Mouse (Mus musculus): Measurements from ENCODE around the gene Nadk. TPM values are rescaled to one million over a fixed set of nuclear protein-coding genes. Genes with fewer than 3 reads are reported as not detected.

Nadk gene
- total and polyA plus RNA-seq, 3 experiments: 162 to 204 (median 199) TPM

DNA sequence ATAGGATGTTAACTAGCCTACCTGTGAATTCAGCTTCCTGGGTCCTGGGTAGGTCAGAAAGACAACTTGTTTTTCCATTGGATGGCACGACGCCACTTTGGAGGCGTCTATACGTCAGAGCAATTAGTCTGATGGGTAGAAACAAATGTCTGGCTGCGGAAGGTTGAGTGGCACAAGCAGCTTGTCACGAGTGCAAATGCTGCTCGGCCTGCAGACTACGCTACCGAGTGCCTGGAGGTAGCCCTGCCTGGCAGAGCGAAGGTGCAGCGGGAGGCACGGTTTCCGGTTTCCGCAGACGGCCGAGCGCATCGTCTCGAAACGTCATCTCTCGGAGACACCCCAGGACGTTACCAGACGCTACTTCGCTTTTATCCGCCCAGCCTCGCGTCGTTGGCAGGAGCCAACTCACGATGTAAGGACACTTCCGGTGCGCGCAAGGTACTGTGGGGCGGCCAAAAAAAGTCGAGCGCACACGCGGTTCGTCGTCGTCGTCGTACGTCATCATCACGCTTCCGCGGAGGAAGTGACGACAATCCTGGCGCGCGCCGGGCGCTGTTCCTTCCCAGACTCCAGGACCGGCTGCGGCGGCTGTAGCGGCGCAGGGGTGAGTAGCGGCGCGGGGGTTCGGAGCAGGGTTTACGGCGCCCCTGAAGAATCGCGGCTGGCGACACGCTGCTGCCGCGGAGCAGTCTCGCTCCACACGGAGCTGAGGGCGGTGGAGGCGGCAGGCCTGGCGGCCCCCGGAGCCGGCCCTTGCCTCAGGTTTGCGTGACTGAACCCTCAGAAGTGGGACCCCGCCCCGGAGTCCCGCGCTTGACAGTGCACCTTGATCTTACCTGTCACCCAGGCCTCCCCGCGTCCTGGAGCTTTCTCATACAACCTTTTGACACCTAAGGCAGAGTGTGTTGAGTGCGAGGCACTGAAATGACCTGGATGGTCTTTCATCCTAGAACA, 62.4 kb downstream of the Nadk start, which contains the start of gene Cdk11b (continued):
- no peak for TF ChIP-seq ZC3H11A (IDR thresholded peaks at IDR 0.05; ENCODE audit: low read depth, low read length)
- TF ChIP-seq ELF1 (IDR thresholded peaks at IDR 0.05; ENCODE audit: low read depth, low read length): peak; percentile 97
- TF ChIP-seq MAFK (IDR thresholded peaks at IDR 0.05; ENCODE audit: insufficient replicate concordance, low read length): no peak
- peak; percentile 70 for TF ChIP-seq MEF2A (IDR thresholded peaks at IDR 0.05; ENCODE audit: borderline replicate concordance, low read depth, low read length)
- TF ChIP-seq ETS1 (conservative IDR thresholded peaks at IDR 0.05; ENCODE audit: low read depth, low read length): peak; percentile 55; the same call in 1 of the 2 replicates
- peak; percentile 80 for TF ChIP-seq TBP (conservative IDR thresholded peaks at IDR 0.05; ENCODE audit: low read depth, low read length)
- peak; percentile 56 for TF ChIP-seq NRF1 (IDR thresholded peaks at IDR 0.05; ENCODE audit: low read depth, low read length)

DNA sequence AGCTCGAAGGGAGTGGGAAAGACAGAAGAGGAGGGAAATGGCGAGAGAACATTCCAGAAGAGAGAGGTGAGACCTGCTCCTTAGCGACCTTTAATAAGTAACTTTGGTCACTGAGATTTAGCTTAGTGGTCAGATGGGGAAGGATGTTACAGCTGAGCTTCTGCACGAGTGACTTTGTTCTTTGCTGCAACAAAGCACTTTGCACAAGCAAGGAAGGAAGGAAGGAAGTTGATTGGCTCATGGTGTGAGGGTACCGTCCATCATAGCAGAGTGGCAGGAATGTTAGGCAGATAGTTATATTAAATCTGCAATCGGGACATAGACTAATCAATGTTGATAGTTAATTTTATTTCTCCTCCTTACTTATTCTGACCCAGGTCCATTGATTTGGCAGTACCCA, 68.1 kb downstream of the Nadk start:
- Histone ChIP-seq H3K4me2 (ENCODE audit: insufficient read depth, low read depth, poor library complexity, severe bottlenecking) (no peak overlapping the region), H3K79me2 (replicated peaks; ENCODE audit: control insufficient read depth, extremely low read depth, insufficient read depth, poor library complexity, severe bottlenecking) (peaks cover 11% of the 10 kb centered on the region), H3K4me1 (ENCODE audit: control insufficient read depth in 1 of 2, insufficient read depth in 2 of 2) (peaks cover 0 to 6% of the 10 kb centered on the region in 2 experiments; a peak in 2 of 4 replicates), H3K4me3 (replicated peaks in 1 of 3; ENCODE audit: low read depth in 2 of 3, low read length in 2 of 3, poor library complexity in 1 of 3) (no peak overlapping the region), H3K36me3 (replicated peaks in 1 of 2; ENCODE audit: control insufficient read depth in 1 of 2, insufficient read depth in 1 of 2, low read length in 1 of 2) (peaks cover 64 to 76% of the 10 kb centered on the region in 2 experiments), H3K27me3 (replicated peaks) (no peaks in the 10 kb centered on the region), H3K27ac (ENCODE audit: insufficient read depth, low read depth) (no peak overlapping the region), H3K9ac (ENCODE audit: insufficient read depth, low read depth) (no peak overlapping the region), H3K9me3 (replicated peaks; ENCODE audit: low read length) (no peaks in the 10 kb centered on the region)
- TF ChIP-seq USF2 (conservative IDR thresholded peaks at IDR 0.05; ENCODE audit: low read depth, low read length) (no peak), POLR2AphosphoS2 (IDR thresholded peaks at IDR 0.05; ENCODE audit: low read depth, low read length) (no peak), TCF12 (IDR thresholded peaks at IDR 0.05; ENCODE audit: low read depth, low read length) (no peak), ZC3H11A (IDR thresholded peaks at IDR 0.05; ENCODE audit: low read depth, low read length) (no peak), EP300 (IDR thresholded peaks at IDR 0.05; ENCODE audit: low read length) (no peak), MAX (IDR thresholded peaks at IDR 0.05; ENCODE audit: low read length) (no peak), POLR2A (IDR thresholded peaks at IDR 0.05; ENCODE audit: low read depth, low read length) (no peak), MAZ (IDR thresholded peaks at IDR 0.05; ENCODE audit: low read depth, low read length) (no peak), RAD21 (IDR thresholded peaks at IDR 0.05; ENCODE audit: low read depth, low read length) (no peak), IRF4 (IDR thresholded peaks at IDR 0.05; ENCODE audit: low read depth, low read length) (no peak), KAT2A (IDR thresholded peaks at IDR 0.05; ENCODE audit: insufficient replicate concordance, low read length) (no peak), CHD1 (IDR thresholded peaks at IDR 0.05; ENCODE audit: low read depth, low read length) (no peak), E2F4 (IDR thresholded peaks at IDR 0.05; ENCODE audit: insufficient replicate concordance, low read depth, low read length) (no peak), JUND (conservative IDR thresholded peaks at IDR 0.05; ENCODE audit: low read depth, low read length) (no peak), CTCF (conservative IDR thresholded peaks at IDR 0.05 in 1 of 2, IDR thresholded peaks at IDR 0.05 in 1 of 2; ENCODE audit: low read depth in 2 of 2, low read length in 2 of 2) (no peak), MAFK (IDR thresholded peaks at IDR 0.05; ENCODE audit: insufficient replicate concordance, low read length) (no peak), UBTF (IDR thresholded peaks at IDR 0.05; ENCODE audit: low read depth, low read length) (no peak), MEF2A (IDR thresholded peaks at IDR 0.05; ENCODE audit: borderline replicate concordance, low read depth, low read length) (no peak), ZKSCAN1 (IDR thresholded peaks at IDR 0.05; ENCODE audit: borderline replicate concordance, low read depth, low read length) (no peak)
- in situ Hi-C loops (cut with MboI; ENCODE audit: low pct_ligation_motif_present, low pct_unique_long_range_greater_than_20kb, low sequenced_read_pairs): no loop called here
- DNase-seq (ENCODE audit: extremely low read depth): no peak
- dilution Hi-C loops (cut with MboI; ENCODE audit: extremely low pct_ligation_motif_present, extremely low pct_unique_long_range_greater_than_20kb, low sequenced_read_pairs): no loop called here
